ENCODE assay signal across 10 mouse cellular contexts in genomic region chr5:150485198-150485597, GRCm38 (mm10). TPM values are rescaled to one million over a fixed set of nuclear protein-coding genes. Genes with fewer than 3 reads are reported as not detected.
DNase-seq lines count a peak whose midpoint lies in the region; ATAC-seq and TF ChIP-seq lines count a peak whose summit lies in the region.
"Had no signal": no experiment of that assay in that cellular context is flagged by ENCODE, and none has a peak within 500 bp of the region (broad histone marks: within the 10 kb centered on the region; RNA-seq: fewer than 3 reads in every experiment).

No protein-coding gene starts in this region.

- peak; percentile 56 for TF ChIP-seq CTCF in liver, embryonic 14.5 days (IDR thresholded peaks at IDR 0.05; ENCODE audit: low read depth)

- H3K27ac ChIP-seq in liver, embryonic 14.5 days, result no peak overlapping the region
- H3K27ac ChIP-seq in lung, embryonic 16.5 days (ENCODE audit: low read length), result no peak overlapping the region
- H3K27ac ChIP-seq: embryonic facial prominence, embryonic 12.5 days had no signal

- ATAC-seq in liver, embryonic 14.5 days (ENCODE audit: insufficient read depth), result no peak
- ATAC-seq in lung, embryonic 16.5 days (ENCODE audit: low read depth), result peak; percentile 47; the same call in 1 of the 2 replicates

- H3K4me2 ChIP-seq in liver, embryonic 14.5 days (ENCODE audit: low read depth), result no peak overlapping the region
- H3K4me2 ChIP-seq in lung, embryonic 16.5 days (ENCODE audit: low read depth, low read length), result no peak overlapping the region
- H3K4me2 ChIP-seq: embryonic facial prominence, embryonic 12.5 days had no signal

- no peak overlapping the region for H3K9ac ChIP-seq in liver, embryonic 14.5 days (replicated peaks)
- H3K9ac ChIP-seq in lung, embryonic 16.5 days (ENCODE audit: low read length), result no peak overlapping the region
- H3K9ac ChIP-seq: embryonic facial prominence, embryonic 12.5 days had no signal

- no peak overlapping the region for H3K4me3 ChIP-seq in liver, embryonic 14.5 days (ENCODE audit: insufficient read depth in 1 of 2, low read depth in 2 of 2, low read length in 2 of 2)
- no peak overlapping the region for H3K4me3 ChIP-seq in lung, embryonic 16.5 days (ENCODE audit: low read length)
- H3K4me3 ChIP-seq: embryonic facial prominence, embryonic 12.5 days; megakaryocyte, embryonic 14.5 days had no signal

- no peaks in the 10 kb centered on the region for H3K9me3 ChIP-seq in liver, embryonic 14.5 days (ENCODE audit: control insufficient read depth, low read length)
- H3K9me3 ChIP-seq in lung, embryonic 16.5 days (ENCODE audit: control insufficient read depth, low read length), result no peaks in the 10 kb centered on the region
- H3K9me3 ChIP-seq: embryonic facial prominence, embryonic 12.5 days; megakaryocyte, embryonic 14.5 days had no signal

- no peaks in the 10 kb centered on the region for H3K4me1 ChIP-seq in liver, embryonic 14.5 days (replicated peaks; ENCODE audit: control insufficient read depth in 2 of 2, insufficient read depth in 2 of 2, low read length in 1 of 2)
- H3K4me1 ChIP-seq in lung, embryonic 16.5 days (replicated peaks; ENCODE audit: control insufficient read depth, insufficient read depth, low read length), result no peaks in the 10 kb centered on the region
- H3K4me1 ChIP-seq: megakaryocyte, embryonic 14.5 days had no signal

- no peaks in the 10 kb centered on the region for H3K27me3 ChIP-seq in liver, embryonic 14.5 days (ENCODE audit: control insufficient read depth, insufficient read depth, low read length)
- no peaks in the 10 kb centered on the region for H3K27me3 ChIP-seq in lung, embryonic 16.5 days (ENCODE audit: control insufficient read depth, insufficient read depth, low read depth, low read length)
- H3K27me3 ChIP-seq: embryonic facial prominence, embryonic 12.5 days; megakaryocyte, embryonic 14.5 days had no signal

- TF ChIP-seq EP300 in liver, embryonic 14.5 days (IDR thresholded peaks at IDR 0.05; ENCODE audit: low read depth), result no peak

- 42% methylated on average over 3 of the region's 3 CpGs for WGBS in liver, embryonic 14.5 days (ENCODE audit: insufficient replicate concordance)
- WGBS in lung, embryonic 16.5 days, result 63% methylated on average over 3 of the region's 3 CpGs

- H3K36me3 ChIP-seq in liver, embryonic 14.5 days (replicated peaks; ENCODE audit: control insufficient read depth, insufficient read depth, low read depth), result no peaks in the 10 kb centered on the region
- H3K36me3 ChIP-seq in lung, embryonic 16.5 days (ENCODE audit: control insufficient read depth, insufficient read depth, low read length), result no peaks in the 10 kb centered on the region
- H3K36me3 ChIP-seq: embryonic facial prominence, embryonic 12.5 days had no signal

- DNase-seq in liver, embryonic 14.5 days (ENCODE audit: low read depth in 3 of 3, low spot score in 3 of 3), result peak in 1 of 3 experiments; percentile 14
- DNase-seq in liver, result no peak
- peak; percentile 48 for DNase-seq in R1 (ENCODE audit: low read depth, low spot score)
- peak; percentile 71 for DNase-seq in heart, adult 8-10 months (ENCODE audit: low spot score)
- no peak for DNase-seq in spleen, postnatal 36 days (ENCODE audit: low spot score in 2 of 2)
- no peak for DNase-seq in layer of hippocampus, adult 11-12 months (ENCODE audit: low spot score)
- no peak for DNase-seq in frontal cortex, postnatal 14 days (ENCODE audit: low spot score in 2 of 2)

RNA-seq across cellular contexts. Expression of gene Zar1l, which starts 32.8 kb away (rescaled TPM):
- polyA plus RNA-seq in liver, embryonic 14.5 days (2012; rRNA removed), result not detected in 2 replicates
- not detected in 2 replicates for polyA plus RNA-seq in liver, embryonic 14.5 days (2014; fragmentation: Nextera tagmentation; extraction: Ambion mirVana)
- total RNA-seq in heart, adult 8-10 months (2022), result not detected
- not detected in 2 replicates for polyA plus RNA-seq in lung, embryonic 16.5 days (2015; fragmentation: Nextera tagmentation; extraction: Ambion mirVana)
- polyA plus RNA-seq: embryonic facial prominence, embryonic 12.5 days had no signal

RNA-seq across cellular contexts. Expression of gene Brca2, which starts 37.2 kb away (rescaled TPM):
- 9.6 and 17.3 TPM in 2 replicates for polyA plus RNA-seq in liver, embryonic 14.5 days (2012; rRNA removed)
- 13.0 and 16.7 TPM in 2 replicates for polyA plus RNA-seq in liver, embryonic 14.5 days (2014; fragmentation: Nextera tagmentation; extraction: Ambion mirVana)
- 1 to 10 TPM; 1.4 to 3.1 (median 2.1) TPM for total RNA-seq in heart, adult 8-10 months (2022)
- polyA plus RNA-seq in lung, embryonic 16.5 days (2015; fragmentation: Nextera tagmentation; extraction: Ambion mirVana), result 23.4 and 27.4 TPM in 2 replicates

Comparison
In these comparisons a context has a peak if more than half of its experiments do, and no peak if none do; other contexts are left out.
1. DNase-seq: peak in R1 (single experiment) and heart, adult 8-10 months (single experiment); none in liver (single experiment), spleen, postnatal 36 days (0 of 2), layer of hippocampus, adult 11-12 months (single experiment) and frontal cortex, postnatal 14 days (0 of 2).